Mouse (Mus musculus) midbrain, embryonic 15.5 days (tissue): Measurements from ENCODE around the gene Gm10337. TPM values are rescaled to one million over a fixed set of nuclear protein-coding genes. Genes with fewer than 3 reads are reported as not detected.
A peak's percentile ranks its signal among the peaks of the same experiment; 100 is the strongest.

Source experiments
- ATAC-seq: fragments of 200-750 bp; cut with Nextera tagmentation; replicated peaks from 2 replicates; pipeline ENCODE4 v1.8.0; 2017; ENCODE audit warnings: moderate TSS enrichment
- H3K27ac ChIP-seq: fragments of 300-500 bp; sonication (generic); 2 replicates; pipeline ENCODE4 v1.5.1; 2015; ENCODE audit warnings: mild to moderate bottlenecking, inconsistent platforms
- H3K27me3 ChIP-seq: fragments of 300-500 bp; sonication (generic); replicated peaks from 2 replicates; pipeline ENCODE4 v1.6.1; 2015; ENCODE audit warnings: inconsistent platforms
- H3K36me3 ChIP-seq: fragments of 300-500 bp; sonication (generic); replicated peaks from 2 replicates; pipeline ENCODE4 v1.6.1; 2015; ENCODE audit warnings: inconsistent platforms
- H3K4me1 ChIP-seq: fragments of 300-500 bp; sonication (generic); 2 replicates; pipeline ENCODE4 v1.6.1; 2015; ENCODE audit warnings: inconsistent platforms
- H3K4me2 ChIP-seq: fragments of 300-500 bp; sonication (generic); 2 replicates; pipeline ENCODE4 v1.6.1; 2015; ENCODE audit warnings: inconsistent platforms, mild to moderate bottlenecking, moderate library complexity
- H3K4me3 ChIP-seq: fragments of 300-500 bp; sonication (generic); 2 replicates; pipeline ENCODE4 v1.5.1; 2015; ENCODE audit warnings: mild to moderate bottlenecking, inconsistent platforms
- H3K9ac ChIP-seq: fragments of 300-500 bp; sonication (generic); 2 replicates; pipeline ENCODE4 v1.6.1; 2015; ENCODE audit warnings: mild to moderate bottlenecking, inconsistent platforms
- H3K9me3 ChIP-seq: fragments of 300-500 bp; sonication (generic); 2 replicates; pipeline ENCODE4 v1.6.1; 2016; ENCODE audit warnings: inconsistent platforms
- WGBS: fragments of 180-500 bp; shearing (Covaris S2); methylation state at CpG from one replicate; pipeline ENCODE4 v1.1.7; 2015; ENCODE audit warnings: mixed read lengths; 5-methylcytosine and 5-hydroxymethylcytosine counted together
- polyA plus RNA-seq: library from polyadenylated mRNA; unstranded; fragments of >200 nt; fragmentation: Nextera tagmentation; extraction: Ambion mirVana; gene quantifications from 2 replicates; pipeline ENCODE4 v1.2.1, GENCODE M21; 2015

Gm10337 gene
- polyA plus RNA-seq, 1 experiment from 2014 or later = 13.8 TPM

- Histone ChIP-seq H3K27ac (peak overlapping the region; percentile 87), H3K4me3 (no peak overlapping the region), H3K27me3 (no peaks in the 10 kb centered on the region), H3K4me2 (peak overlapping the region; percentile 64; the same call in 1 of the 2 replicates), H3K9me3 (no peaks in the 10 kb centered on the region), H3K36me3 (0 out of 2 replicates have a peak, but pooled peaks cover 4% of the 10 kb centered on the region), H3K4me1 (peaks cover 66% of the 10 kb centered on the region), H3K9ac (0 out of 2 replicates have a peak overlapping the region, but pooled peaks have one; percentile 10)
- ATAC-seq = no peak
- WGBS = 23% methylated on average over 5 of the region's 5 CpGs
Observed at GRCm38 (mm10) chr15:102512010-102512409, 8.5 kb downstream of the Gm10337 start.

DNA sequence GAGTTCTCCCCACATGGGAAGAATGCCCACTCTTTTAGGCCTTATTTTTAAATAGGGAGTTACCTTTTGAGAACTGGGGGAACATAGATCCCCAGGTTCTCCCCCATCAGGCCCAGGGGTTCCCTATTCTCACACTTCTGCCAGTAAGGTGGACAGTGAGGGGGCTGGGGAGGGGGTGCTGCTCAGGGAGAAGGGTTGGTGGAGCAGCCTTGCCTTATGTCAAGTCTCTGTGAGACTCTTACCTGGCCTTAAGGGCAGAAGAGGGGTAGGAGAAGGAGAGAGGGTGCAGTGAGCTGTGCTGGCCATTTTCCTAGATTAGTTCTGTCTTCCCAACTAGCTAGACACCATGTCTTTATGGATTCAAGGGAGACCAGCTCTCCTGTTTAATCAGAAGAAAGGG lies 8.9 kb downstream of the Gm10337 start:
- Histone ChIP-seq H3K4me1 (peaks cover 66% of the 10 kb centered on the region), H3K4me3 (no peak overlapping the region), H3K9ac (0 out of 2 replicates have a peak overlapping the region, but pooled peaks have one; percentile 0), H3K27me3 (no peaks in the 10 kb centered on the region), H3K4me2 (peak overlapping the region; percentile 64; the same call in 1 of the 2 replicates), H3K27ac (peak overlapping the region; percentile 87), H3K9me3 (no peaks in the 10 kb centered on the region), H3K36me3 (0 out of 2 replicates have a peak, but pooled peaks cover 4% of the 10 kb centered on the region)
- no peak for ATAC-seq

GRCm38 (mm10) chr15:102513004-102513403 lies 9.5 kb downstream of the Gm10337 start:
- H3K36me3 ChIP-seq = 0 out of 2 replicates have a peak, but pooled peaks cover 4% of the 10 kb centered on the region
- no peak overlapping the region for H3K9ac ChIP-seq
- no peak overlapping the region for H3K4me3 ChIP-seq
- peaks cover 66% of the 10 kb centered on the region for H3K4me1 ChIP-seq
- no peak overlapping the region for H3K27ac ChIP-seq
- no peaks in the 10 kb centered on the region for H3K27me3 ChIP-seq
- H3K9me3 ChIP-seq = no peaks in the 10 kb centered on the region
- H3K4me2 ChIP-seq = no peak overlapping the region
- ATAC-seq = no peak
- WGBS = 82% methylated on average over 3 of the region's 3 CpGs

DNA sequence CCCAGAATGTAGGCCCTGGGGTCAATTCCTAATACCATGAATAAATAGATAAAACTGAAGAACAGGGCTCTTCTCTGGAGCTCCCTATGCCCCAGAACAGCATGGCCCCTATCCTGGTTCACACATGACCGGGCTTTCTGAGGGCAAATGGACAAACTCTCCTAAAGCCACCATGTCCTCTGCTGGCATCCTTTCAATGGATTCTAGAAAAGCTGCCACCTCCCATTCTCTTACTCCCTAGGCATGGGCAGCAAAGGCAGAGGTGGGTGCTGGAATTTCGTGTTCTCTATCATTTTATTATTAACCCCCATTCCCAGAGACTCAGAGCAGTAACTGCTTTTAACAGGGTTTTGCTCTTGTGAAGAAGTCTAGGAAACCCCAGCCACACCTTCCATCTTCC lies 11.7 kb downstream of the Gm10337 start:
- ATAC-seq = no peak
- Histone ChIP-seq H3K36me3 (no peaks in the 10 kb centered on the region), H3K9ac (no peak overlapping the region), H3K9me3 (no peaks in the 10 kb centered on the region), H3K4me2 (peak overlapping the region; percentile 88), H3K4me3 (peak overlapping the region; percentile 66), H3K27ac (no peak overlapping the region), H3K4me1 (peaks cover 64% of the 10 kb centered on the region), H3K27me3 (no peaks in the 10 kb centered on the region)
- whole genome bisulfite sequencing = 96% methylated on average over 2 of the region's 2 CpGs

- WGBS = 46% methylated on average over 4 of the region's 4 CpGs
- H3K4me3 ChIP-seq = peak overlapping the region; percentile 66
- no peak for ATAC-seq
- peaks cover 62% of the 10 kb centered on the region for H3K4me1 ChIP-seq
- peak overlapping the region; percentile 88 for H3K4me2 ChIP-seq
- H3K27me3 ChIP-seq = no peaks in the 10 kb centered on the region
- H3K36me3 ChIP-seq = no peaks in the 10 kb centered on the region
- peak overlapping the region; percentile 81 for H3K9ac ChIP-seq
- no peaks in the 10 kb centered on the region for H3K9me3 ChIP-seq
- H3K27ac ChIP-seq = peak overlapping the region; percentile 100
Observed at GRCm38 (mm10) chr15:102515791-102516190, 12.3 kb downstream of the Gm10337 start.

DNA sequence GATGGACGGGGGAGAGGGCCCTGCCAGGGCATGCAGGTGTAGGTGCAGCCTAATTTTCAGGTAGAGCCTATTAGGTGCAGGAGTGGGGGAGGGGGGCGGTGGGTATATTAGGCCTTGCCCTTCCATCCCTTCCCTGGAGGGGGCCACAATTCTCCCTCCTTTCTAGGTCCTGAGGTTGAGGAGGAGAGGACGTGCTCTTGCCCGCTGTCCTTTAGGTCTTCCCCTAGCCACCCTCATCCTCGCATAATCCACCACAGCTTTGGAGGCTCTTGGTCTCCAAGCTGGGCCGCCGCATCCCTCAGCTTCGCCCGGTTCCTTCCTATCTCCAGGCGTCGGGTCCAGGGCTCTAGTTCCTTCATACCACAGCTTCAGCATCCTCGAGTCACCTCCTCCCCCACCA lies 12.8 kb downstream of the Gm10337 start:
- no peaks in the 10 kb centered on the region for H3K36me3 ChIP-seq
- peak overlapping the region; percentile 100 for H3K27ac ChIP-seq
- H3K4me1 ChIP-seq = peaks cover 57% of the 10 kb centered on the region
- H3K4me2 ChIP-seq = peak overlapping the region; percentile 88
- H3K9ac ChIP-seq = peak overlapping the region; percentile 81
- ATAC-seq = no peak
- no peaks in the 10 kb centered on the region for H3K27me3 ChIP-seq
- no peaks in the 10 kb centered on the region for H3K9me3 ChIP-seq
- peak overlapping the region; percentile 66 for H3K4me3 ChIP-seq
- under 1% methylated on average over 11 of the region's 12 CpGs for WGBS

DNA sequence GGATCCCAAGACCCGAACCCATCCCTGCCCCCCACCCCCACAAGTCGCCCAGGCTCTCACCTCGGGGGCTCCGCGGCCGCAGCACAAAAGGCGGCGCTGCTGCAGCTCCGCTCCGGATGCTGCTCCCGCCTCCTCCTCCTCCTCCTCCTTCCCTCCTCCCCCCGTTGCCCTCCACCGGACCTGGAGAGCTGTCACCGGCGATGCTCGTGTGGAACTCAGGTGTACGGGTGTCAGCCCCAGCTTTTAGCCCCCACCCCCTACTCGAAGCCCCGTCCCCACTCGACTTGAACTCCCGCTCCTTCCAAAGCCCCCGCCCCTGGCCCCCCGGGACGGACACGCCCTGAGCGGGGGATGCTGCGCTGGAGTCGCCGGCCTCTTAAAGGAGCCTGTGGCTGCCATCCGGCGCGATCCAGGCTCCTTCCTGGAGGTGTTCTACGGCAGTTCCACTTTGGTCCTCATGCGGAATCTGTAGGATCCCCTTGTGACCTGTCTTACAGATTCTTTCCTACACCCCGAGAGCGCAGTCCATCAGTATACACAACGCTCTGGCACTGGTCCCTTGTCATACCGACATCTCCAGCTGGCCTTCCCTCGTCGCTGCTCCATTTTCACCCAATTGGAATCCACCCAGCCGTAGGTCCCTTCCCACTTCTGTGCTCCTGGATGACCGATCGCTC lies 13.3 kb downstream of the Gm10337 start, which contains the start of gene Map3k12:
TSS of gene Map3k12 (minus strand) at position 337 of the 677 bp plus-strand sequence.
- Histone ChIP-seq H3K4me3 (peak within 1 kb of the TSS; percentile 66), H3K27ac (peak within 1 kb of the TSS; percentile 100), H3K4me1 (peaks cover 51% of the 10 kb centered on the region), H3K4me2 (peak within 1 kb of the TSS; percentile 88), H3K36me3 (no peaks in the 10 kb centered on the region), H3K27me3 (no peaks in the 10 kb centered on the region), H3K9me3 (no peaks in the 10 kb centered on the region), H3K9ac (peak within 1 kb of the TSS; percentile 81)
- ATAC-seq = peak; percentile 7
- under 1% methylated on average over 43 of the region's 43 CpGs for WGBS

GRCm38 (mm10) chr15:102517631-102517975 lies 14.1 kb downstream of the Gm10337 start:
- no peak for ATAC-seq
- peak overlapping the region; percentile 88 for H3K4me2 ChIP-seq
- WGBS = under 1% methylated on average over 10 of the region's 10 CpGs
- no peaks in the 10 kb centered on the region for H3K27me3 ChIP-seq
- no peaks in the 10 kb centered on the region; the same call in 1 of the 2 replicates for H3K36me3 ChIP-seq
- H3K4me1 ChIP-seq = peaks cover 44% of the 10 kb centered on the region
- peak overlapping the region; percentile 100 for H3K27ac ChIP-seq
- peak overlapping the region; percentile 81 for H3K9ac ChIP-seq
- H3K9me3 ChIP-seq = no peaks in the 10 kb centered on the region
- peak overlapping the region; percentile 66 for H3K4me3 ChIP-seq

- Histone ChIP-seq H3K27me3 (no peaks in the 10 kb centered on the region), H3K4me3 (peak within 1 kb of the TSS; percentile 66), H3K36me3 (no peaks in the 10 kb centered on the region; the same call in 1 of the 2 replicates), H3K9ac (peak within 1 kb of the TSS; percentile 83), H3K4me1 (peaks cover 38% of the 10 kb centered on the region), H3K27ac (peak within 1 kb of the TSS; percentile 100), H3K9me3 (no peaks in the 10 kb centered on the region), H3K4me2 (peak within 1 kb of the TSS; percentile 88)
- WGBS = under 1% methylated on average over 60 of the region's 60 CpGs
- peak; percentile 92 for ATAC-seq
Observed at GRCm38 (mm10) chr15:102517976-102518858, 14.7 kb downstream of the Gm10337 start, which contains the start of gene Tarbp2. TSS of gene Tarbp2 (plus strand) at chr15:102518192.

DNA sequence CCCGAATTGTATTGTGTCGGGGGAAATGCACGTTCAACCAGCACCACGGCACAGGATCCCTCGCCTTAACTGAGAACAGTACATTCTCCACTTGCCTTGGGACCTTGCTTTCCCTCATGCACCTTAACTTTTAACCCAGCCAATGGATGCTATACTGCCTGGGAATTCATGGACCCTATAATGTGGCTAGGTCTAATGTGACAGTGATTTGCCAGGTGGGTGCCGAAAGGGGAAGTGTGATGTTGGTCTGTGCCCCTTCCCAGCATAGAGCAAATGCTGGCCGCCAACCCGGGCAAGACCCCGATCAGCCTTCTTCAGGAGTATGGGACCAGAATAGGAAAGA lies 15.3 kb downstream of the Gm10337 start:
- Histone ChIP-seq H3K4me3 (peak overlapping the region; percentile 66), H3K4me2 (peak overlapping the region; percentile 88), H3K36me3 (peaks cover 4% of the 10 kb centered on the region; the same call in 1 of the 2 replicates), H3K9ac (peak overlapping the region; percentile 83), H3K27me3 (no peaks in the 10 kb centered on the region), H3K4me1 (peaks cover 34% of the 10 kb centered on the region), H3K9me3 (no peaks in the 10 kb centered on the region), H3K27ac (peak overlapping the region; percentile 100)
- WGBS = 23% methylated on average over 9 of the region's 9 CpGs
- ATAC-seq = no peak

DNA sequence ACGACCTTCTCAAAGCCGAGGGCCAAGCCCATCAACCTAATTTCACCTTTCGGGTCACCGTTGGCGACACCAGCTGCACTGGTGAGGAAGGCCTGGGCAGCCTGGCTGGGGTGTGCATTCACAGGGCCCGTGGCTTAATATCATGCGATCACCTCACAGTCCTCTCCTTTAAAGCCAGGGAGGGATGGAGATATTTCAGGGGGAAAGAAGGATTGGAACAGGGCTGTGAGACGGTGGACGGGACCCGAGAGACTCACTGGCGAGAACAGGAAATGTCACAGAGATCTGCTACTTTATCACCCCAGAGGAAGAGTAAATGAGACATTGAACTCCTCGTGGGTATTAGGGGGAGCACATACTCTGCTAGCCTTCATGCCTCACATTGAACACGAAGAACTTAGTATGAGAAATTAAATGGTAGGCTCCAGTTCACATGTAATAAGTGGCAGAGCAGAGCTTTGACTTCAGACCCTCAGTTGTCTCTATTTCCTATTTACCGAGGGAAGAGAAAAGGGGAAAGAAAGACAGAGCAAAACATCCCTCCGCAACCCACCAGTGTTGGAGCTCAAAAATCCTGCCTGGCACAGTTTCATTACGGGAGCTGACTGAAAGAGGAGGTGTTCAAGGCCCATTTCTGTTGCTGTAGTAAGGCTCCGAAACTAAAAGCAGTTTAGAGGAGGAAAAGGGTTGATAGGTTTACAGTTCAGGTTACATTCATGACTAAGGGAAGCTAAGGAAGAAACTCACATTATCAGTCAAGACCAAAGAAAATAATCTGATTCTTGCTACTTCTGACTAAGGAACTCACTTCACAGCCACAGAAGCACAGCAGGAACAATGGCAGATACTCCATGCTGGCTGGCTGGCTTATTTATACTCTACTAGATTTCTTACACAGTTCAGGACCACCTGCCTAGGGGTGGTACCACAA lies 16.0 kb downstream of the Gm10337 start:
- H3K27ac ChIP-seq = peak overlapping the region; percentile 100
- H3K4me2 ChIP-seq = peak overlapping the region; percentile 88
- no peak for ATAC-seq
- no peaks in the 10 kb centered on the region for H3K27me3 ChIP-seq
- H3K4me1 ChIP-seq = peaks cover 29% of the 10 kb centered on the region
- H3K36me3 ChIP-seq = peaks cover 6% of the 10 kb centered on the region; the same call in 1 of the 2 replicates
- no peaks in the 10 kb centered on the region for H3K9me3 ChIP-seq
- H3K9ac ChIP-seq = peak overlapping the region; percentile 83
- 71% methylated on average over 17 of the region's 17 CpGs for WGBS
- peak overlapping the region; percentile 66 for H3K4me3 ChIP-seq
